Mouse (Mus musculus) adrenal gland, postnatal 4 days (tissue): ENCODE results near the gene Il12rb1. TPM values are rescaled to one million over a fixed set of nuclear protein-coding genes. Genes with fewer than 3 reads are reported as not detected.
"Not testable (repeated sequence)": the region's sequence is repeated elsewhere in the genome, so short reads cannot be mapped to it uniquely, and the experiment has no call there.

Experiments used
- DNase-seq, 2 experiments: peaks; one replicate each; pipeline ENCODE4 v3.0.0; 2021 to 2022; ENCODE audit warnings: low spot score in 2 of 2, mixed read lengths in 2 of 2
- total RNA-seq, 2 experiments: library from RNA; stranded (reverse); gene quantifications; 2 replicates each; pipeline ENCODE4 v1.2.3; 2021

Gene Il12rb1
- total RNA-seq, 2 experiments from 2014 or later, result 0.22 to 0.37 TPM

GRCm38 (mm10) chr8:70798281-70798680 is 10.0 kb upstream of the Il12rb1 start:
- no peak for DNase-seq

DNA sequence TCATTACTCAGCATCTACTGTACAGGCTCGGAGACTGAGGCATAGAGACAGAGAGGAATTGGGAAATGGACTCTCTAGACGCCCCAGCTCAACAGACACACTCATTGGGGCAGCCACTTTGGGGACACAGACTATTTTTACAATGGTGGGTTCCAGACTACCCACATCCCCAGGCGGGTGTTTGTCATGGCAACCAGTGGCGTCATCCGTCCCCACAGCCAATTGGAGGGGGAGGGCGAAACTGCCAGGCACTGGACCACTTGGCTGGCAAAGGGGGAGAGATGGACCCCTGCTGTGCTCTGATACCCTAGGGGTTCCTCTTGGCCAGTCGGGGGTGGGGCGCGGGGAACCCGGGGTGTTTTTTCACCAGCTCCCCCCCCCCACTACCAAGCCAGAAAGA is 7.6 kb upstream of the Il12rb1 start:
- no peak for DNase-seq

DNA sequence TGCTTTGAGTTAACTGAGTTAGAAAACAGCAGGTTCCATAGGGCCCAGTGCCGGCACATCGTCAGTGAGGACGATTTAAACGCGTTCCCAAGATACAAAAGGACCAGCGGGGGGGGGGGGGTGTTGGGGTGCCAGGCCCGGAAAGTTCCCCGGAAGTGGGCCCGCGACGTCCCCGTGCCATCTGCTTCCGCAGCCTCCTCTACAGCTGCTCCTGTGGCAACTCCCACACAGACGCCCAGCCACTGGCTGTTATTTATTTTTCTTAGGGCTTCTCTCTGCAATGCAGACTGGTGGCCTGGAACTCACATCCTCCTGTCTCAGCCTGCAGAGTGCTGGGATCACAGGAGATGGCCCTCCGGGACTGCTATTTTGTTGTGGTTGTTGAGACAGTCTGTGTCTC is 7.1 kb upstream of the Il12rb1 start:
- no peak for DNase-seq

DNA sequence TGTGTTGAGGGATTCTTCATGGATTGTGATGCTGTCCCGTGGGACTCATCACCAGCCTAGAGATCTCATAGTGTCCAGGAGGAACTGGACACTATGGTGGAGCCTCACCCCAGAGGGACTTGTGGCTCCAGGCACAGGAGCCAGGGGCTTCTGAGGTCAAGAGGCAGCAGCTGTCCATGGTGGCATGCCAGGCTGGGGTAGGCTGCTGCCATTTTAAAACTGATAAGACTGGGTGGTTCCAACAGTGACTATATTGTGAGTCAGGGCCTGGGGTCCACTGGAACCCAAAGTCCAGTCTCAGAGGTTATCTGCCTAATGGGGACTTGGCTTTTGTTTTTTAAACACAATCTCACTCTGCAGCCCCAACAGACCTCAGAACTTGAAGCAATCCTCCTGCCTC is 6.4 kb upstream of the Il12rb1 start:
- no peak for DNase-seq

- DNase-seq, result no peak
These were observed 5.3 kb upstream of the Il12rb1 start for GRCm38 (mm10) chr8:70802786-70803510.

DNA sequence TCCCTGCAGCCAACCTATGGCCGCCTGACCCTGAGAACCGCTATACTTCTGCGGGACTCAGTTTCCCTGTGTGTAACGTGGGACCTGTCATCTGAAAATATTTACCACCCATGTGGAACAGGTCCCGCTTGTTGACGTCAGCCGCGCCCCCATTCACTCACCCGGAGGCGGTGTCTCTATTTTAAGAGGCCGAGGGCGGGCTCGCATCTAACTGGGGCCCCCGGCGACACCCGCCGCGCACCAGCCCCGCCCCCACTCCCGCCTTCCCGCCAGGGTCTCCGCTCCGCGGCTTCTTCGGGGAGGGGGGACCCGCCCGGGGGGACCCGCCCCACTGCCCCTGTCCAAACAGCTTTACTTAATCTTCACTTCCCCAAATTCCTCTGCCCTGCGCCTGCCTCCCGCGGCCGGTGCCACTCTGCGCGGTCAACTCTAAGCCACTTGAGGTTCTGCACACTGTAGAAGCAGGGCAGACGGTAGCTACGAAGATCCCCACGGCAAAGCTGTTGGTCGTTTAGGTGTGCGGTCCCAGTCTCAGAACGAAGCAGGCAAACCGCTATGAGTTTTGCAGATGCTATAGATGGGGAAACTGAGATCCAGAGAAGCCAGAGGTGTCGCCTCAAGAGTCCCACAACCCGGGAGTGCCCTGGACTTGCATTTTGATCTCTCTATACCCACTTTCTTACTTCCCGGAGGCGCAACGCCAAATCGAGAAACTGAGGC is 4.3 kb upstream of the Il12rb1 start:
- no peak for DNase-seq

DNA sequence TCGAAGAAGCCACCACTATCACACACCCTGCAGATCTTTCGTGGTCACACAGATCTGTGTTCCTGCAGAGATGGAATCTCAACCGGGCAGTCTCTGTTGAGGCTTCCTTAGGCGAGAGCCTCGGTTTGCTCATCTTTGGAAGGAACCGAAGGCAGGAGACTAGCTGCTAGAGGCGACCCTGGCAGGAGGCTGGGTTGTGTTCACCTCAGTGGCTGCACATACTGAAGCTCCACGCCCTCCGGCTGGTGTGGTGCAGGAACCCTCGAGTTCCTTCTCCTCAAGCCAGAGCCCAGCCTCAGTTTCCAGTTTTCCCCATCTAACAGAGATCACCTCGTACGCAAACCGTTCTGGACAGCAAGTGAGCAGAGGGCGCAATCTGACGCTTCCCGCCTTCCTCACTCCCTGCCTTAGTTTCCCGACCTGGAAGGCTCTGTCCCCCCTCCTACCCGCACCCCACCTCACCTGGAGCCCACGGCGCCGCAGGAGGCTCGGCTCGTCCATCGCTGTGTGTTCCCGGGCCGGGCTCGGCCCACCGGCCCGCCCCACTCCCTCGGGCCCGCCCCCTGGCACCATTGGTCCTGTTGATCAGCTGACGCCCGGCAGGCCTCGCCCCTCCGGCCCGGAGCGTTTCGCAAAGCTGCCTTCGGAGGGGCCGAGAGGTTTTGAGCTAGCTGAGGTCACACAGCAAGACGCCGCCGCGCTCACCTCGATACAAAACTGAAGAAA is 3.6 kb upstream of the Il12rb1 start, which contains the start of gene Mast3:
TSS of gene Mast3 (minus strand) at position 574 of the 726 bp plus-strand sequence.
- peak; percentile 73 to 77 for DNase-seq

DNA sequence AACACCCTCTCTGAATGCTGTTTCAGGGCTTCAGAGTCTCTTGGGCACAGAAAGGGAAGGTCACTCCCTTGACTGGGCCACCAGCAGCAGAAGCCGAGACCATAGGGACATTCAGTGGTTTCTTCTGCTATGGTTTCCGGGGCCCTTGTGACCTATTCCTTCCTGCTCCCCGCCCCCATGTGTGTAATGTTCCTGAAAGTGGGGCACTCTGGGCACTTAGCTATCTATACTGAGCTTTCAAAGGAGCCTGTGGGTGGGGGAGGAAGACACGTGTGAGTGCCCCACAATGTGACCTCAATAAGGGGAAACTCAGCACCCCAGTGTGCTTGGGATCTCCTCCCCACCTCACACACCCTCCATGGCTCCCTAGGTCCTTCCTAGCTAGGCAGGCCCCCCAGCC is 1.7 kb upstream of the Il12rb1 start:
- no peak for DNase-seq

DNA sequence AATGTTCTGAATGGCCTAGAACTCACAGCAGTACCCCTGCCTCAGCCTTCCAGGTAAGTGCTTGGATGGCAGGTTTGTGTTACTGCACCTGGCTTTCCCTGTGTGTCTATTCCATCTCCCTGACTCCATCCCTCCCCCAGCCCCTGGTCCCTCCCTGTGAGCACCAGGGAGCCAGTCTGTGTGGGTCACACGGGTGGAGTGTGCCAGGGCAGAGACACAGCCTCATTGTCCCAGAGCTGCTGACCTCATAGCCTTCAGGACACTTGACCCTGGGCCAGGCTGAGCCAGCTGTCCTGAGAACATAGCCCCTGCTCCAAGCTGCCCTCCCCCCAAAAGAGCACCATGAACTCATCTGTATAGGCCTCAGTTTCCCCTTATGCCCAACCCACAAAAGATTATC is 945 bp upstream of the Il12rb1 start:
- no peak for DNase-seq

DNA sequence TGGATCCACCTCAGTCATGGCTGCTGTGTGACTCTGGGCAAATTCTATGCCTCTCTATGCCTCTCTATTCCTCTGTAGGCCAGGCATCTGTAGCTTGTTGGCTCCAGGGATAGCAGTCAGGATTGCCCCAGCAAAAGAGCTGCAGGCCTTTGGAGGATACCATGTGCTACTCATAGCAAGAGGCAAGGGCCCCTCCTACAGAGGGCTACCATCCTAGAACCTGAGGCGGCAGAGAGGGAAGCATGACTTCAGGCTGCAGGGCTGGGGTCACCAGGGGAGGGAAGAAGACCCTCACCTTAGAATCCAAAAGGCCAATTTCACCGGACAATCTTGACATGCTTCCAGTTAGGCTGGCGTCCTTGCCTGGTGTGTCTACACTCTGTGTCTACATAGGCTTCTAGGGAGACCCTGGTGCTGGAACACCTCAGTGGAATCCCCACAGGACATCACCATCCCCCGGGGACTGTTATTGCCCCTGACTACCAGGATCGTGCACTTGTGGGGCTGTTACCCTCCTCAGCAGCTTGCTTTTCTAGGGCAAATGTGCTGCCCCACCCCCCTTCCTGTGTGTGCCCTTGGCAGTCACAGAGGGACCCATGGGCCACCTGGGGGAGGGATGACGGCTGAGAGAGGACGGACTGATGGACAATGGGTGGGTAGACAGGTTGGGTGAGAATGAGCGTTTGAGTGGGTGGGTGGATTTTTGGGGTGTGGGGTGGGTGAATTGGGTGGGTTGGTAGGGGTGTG is 879 bp downstream of the Il12rb1 start:
- DNase-seq, result no peak

- no peak for DNase-seq
These were observed 2.9 kb downstream of the Il12rb1 start for GRCm38 (mm10) chr8:70810962-70811680.

- DNase-seq, result no peak
These were observed 3.8 kb downstream of the Il12rb1 start for GRCm38 (mm10) chr8:70812055-70812454.

- no peak for DNase-seq
These were observed 4.6 kb downstream of the Il12rb1 start for GRCm38 (mm10) chr8:70812885-70813284.

- DNase-seq, result no peak
These were observed 8.4 kb downstream of the Il12rb1 start for GRCm38 (mm10) chr8:70816679-70817078.

DNA sequence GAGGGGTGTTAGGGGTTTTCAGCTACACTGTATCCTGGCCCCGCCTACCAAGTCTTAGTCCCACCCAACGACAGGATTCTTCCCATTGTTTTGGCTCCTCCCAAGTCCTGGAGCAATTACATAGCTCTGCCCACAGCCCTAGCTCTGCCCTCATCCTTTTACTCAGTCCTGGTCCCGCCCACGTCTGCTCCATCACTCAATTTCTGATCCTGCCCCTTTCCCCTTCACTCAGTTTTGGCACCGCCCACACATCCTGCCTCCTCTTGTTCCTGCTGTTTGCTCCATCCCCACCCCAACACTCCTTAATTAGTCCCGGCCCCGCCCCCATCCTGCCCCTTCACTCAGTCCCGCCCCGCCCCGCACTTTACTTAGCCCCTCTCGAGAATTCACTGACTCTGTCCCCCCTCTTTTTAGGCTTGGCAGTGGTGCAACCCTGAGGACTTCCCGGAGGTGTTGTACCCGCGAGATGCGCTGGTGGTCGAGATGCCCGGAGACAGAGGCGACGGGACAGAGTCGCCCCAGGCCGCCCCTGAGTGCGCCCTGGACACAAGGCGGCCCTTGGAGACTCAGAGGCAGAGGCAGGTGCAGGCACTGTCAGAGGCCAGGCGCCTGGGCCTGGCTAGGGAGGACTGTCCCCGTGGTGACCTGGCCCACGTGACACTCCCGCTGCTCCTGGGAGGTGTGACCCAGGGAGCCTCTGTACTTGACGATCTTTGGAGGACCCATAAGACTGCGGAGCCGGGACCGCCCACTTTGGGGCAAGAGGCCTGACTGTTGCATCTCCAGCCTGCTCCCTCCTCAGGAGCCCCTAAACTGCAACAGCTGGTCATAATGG is 12.1 kb downstream of the Il12rb1 start:
- DNase-seq, result no peak

DNA sequence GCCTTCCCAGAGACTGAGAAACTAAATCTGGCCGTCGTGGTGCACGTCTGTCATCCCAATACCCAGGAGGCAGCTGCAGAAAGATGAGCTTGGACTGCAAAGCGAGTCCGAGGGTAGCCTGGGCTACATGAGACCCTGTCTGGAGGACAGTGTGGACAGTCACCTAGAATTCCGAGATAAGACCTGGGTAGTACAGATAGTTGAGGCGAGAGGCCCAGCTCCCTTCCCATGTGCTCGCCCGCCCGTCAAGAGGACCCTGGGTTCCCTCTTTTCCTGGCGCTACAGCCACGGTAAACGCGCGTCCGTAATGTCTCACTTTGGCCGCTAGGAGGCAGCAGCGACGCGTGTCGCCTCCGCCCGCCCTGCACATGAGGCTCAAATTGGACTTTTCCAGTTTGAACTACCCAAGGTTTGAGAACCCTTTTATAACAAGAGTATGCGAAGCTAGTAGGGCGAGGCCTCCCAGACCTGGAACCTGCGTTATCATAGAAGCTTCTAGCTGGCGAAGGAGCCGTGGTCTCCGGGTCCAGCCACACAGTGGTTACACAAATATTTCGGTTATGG is 13.2 kb downstream of the Il12rb1 start:
- peak in 1 of 2 experiments; percentile 37 for DNase-seq

DNA sequence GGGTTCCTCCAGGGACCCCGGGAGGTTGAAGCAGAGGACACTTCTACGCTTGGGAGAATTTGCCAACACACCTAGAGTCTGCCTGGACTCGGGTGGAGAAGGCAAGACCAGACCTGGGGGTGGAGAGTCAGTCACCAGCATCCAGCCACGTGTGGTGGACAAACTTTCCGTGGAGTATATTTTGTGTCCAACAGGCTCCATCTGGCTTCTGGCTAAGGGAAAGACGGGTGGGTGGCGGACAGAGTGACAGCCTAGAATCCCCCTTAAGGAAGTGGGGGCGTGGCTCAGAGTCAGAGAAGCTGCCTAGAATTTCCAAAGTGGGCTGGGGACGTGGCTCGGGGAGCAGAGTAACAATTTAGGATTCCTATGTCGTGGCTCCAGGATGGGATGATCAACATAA is 13.7 kb downstream of the Il12rb1 start:
- no peak for DNase-seq

- DNase-seq, result not testable (repeated sequence)
These were observed 14.3 kb downstream of the Il12rb1 start for GRCm38 (mm10) chr8:70822594-70822993.

DNA sequence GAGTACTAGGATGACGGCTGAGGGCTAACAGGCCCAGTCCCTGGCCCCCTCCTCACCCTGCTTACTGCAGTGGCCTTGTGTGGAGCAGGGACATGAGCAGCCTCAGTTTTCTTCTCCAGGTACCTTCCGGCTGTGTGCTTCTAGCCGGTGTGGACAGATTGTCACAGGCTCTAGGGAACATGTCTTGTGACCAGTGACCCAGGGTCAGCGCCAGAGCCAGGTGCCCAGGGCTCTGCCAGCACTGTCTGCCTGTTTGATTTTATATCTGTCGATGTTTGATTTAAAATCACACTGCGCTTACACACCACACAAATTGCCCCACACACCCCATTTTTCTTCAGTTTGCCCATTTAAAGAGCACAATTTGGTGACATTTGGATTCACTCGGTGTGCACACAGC is 15.6 kb downstream of the Il12rb1 start:
- DNase-seq, result no peak
